In genomic region chr16:37684259-37684633, GRCm38 (mm10) we compare ENCODE assay signal across 7 mouse cellular contexts. TPM values are rescaled to one million over a fixed set of nuclear protein-coding genes. Genes with fewer than 3 reads are reported as not detected.
DNase-seq lines count a peak whose midpoint lies in the region; ATAC-seq and TF ChIP-seq lines count a peak whose summit lies in the region.

No protein-coding gene starts in this region.

- H3K4me3 ChIP-seq in E14TG2a.4 (replicated peaks; ENCODE audit: low read length): peak overlapping the region; percentile 50
- H3K4me3 ChIP-seq in heart, embryonic 10.5 days: peak overlapping the region; percentile 63
- no peak overlapping the region for H3K4me3 ChIP-seq in midbrain, embryonic 11.5 days (ENCODE audit: low read depth, low read length)

- peak overlapping the region; percentile 47 for H3K4me2 ChIP-seq in midbrain, embryonic 11.5 days

- no peaks in the 10 kb centered on the region for H3K36me3 ChIP-seq in E14TG2a.4 (ENCODE audit: insufficient read depth, low read length)
- H3K36me3 ChIP-seq in heart, embryonic 10.5 days: no peaks in the 10 kb centered on the region
- no peaks in the 10 kb centered on the region for H3K36me3 ChIP-seq in midbrain, embryonic 11.5 days (ENCODE audit: control insufficient read depth, insufficient read depth, low read length)

- H3K4me1 ChIP-seq in E14TG2a.4 (replicated peaks; ENCODE audit: low read depth, low read length): peaks cover 88% of the 10 kb centered on the region
- H3K4me1 ChIP-seq in heart, embryonic 10.5 days: peaks cover 53% of the 10 kb centered on the region
- H3K4me1 ChIP-seq in midbrain, embryonic 11.5 days (ENCODE audit: control insufficient read depth, insufficient read depth, low read length): peaks cover 27% of the 10 kb centered on the region

- H3K9me3 ChIP-seq in E14TG2a.4 (ENCODE audit: low read length): no peaks in the 10 kb centered on the region
- H3K9me3 ChIP-seq in heart, embryonic 10.5 days: no peaks in the 10 kb centered on the region
- H3K9me3 ChIP-seq in midbrain, embryonic 11.5 days (ENCODE audit: control insufficient read depth, low read length): no peaks in the 10 kb centered on the region

- 12% methylated on average over 8 of the region's 8 CpGs for WGBS in heart, embryonic 10.5 days
- WGBS in midbrain, embryonic 11.5 days: 15% methylated on average over 8 of the region's 8 CpGs

- H3K27me3 ChIP-seq in E14TG2a.4 (ENCODE audit: insufficient read depth, low read length): peaks cover 24% of the 10 kb centered on the region
- H3K27me3 ChIP-seq in heart, embryonic 10.5 days (ENCODE audit: insufficient read depth, poor library complexity, severe bottlenecking): no peaks in the 10 kb centered on the region
- no peaks in the 10 kb centered on the region for H3K27me3 ChIP-seq in midbrain, embryonic 11.5 days (ENCODE audit: control insufficient read depth, insufficient read depth, low read length)

- peak overlapping the region; percentile 67 for H3K9ac ChIP-seq in midbrain, embryonic 11.5 days (ENCODE audit: low read length)

- no peak for TF ChIP-seq CTCF in E14TG2a.4 (conservative IDR thresholded peaks at IDR 0.05; ENCODE audit: low read length)

- peak; percentile 70 for DNase-seq in 3T3-L1 (ENCODE audit: low read depth, low spot score)
- no peak for DNase-seq in heart, embryonic 10.5 days (ENCODE audit: low spot score)
- peak; percentile 46 to 61 for DNase-seq in kidney, postnatal 4 days
- peak; percentile 92 for DNase-seq in midbrain, embryonic 11.5 days (ENCODE audit: low spot score, missing footprints)
- no peak for DNase-seq in spleen, adult 18-20 months
- DNase-seq in gastrocnemius, postnatal 25 days: no peak

- peak overlapping the region; percentile 95 for H3K27ac ChIP-seq in heart, embryonic 10.5 days
- H3K27ac ChIP-seq in midbrain, embryonic 11.5 days (ENCODE audit: low read depth, low read length): peak overlapping the region; percentile 80

- ATAC-seq in midbrain, embryonic 11.5 days (ENCODE audit: low FRiP score): peak; percentile 30; the same call in 1 of the 2 replicates

RNA-seq across cellular contexts. Expression of gene Ndufb4, which starts 30.0 kb away (rescaled TPM):
- polyA plus RNA-seq in heart, embryonic 10.5 days (2016; fragmentation: Nextera tagmentation; extraction: Ambion mirVana): 61.3 and 67.0 TPM in 2 replicates
- polyA plus RNA-seq in midbrain, embryonic 11.5 days (2014; fragmentation: Nextera tagmentation; extraction: Ambion mirVana): 65.1 and 66.0 TPM in 2 replicates
- 100 to 1,000 TPM; 165 to 174 TPM for total RNA-seq in gastrocnemius, postnatal 25 days (2021)

Comparison
In these comparisons a context has a peak if more than half of its experiments do, and no peak if none do; other contexts are left out.
1. DNase-seq: peak in 3T3-L1 (single experiment), kidney, postnatal 4 days (2 of 2) and midbrain, embryonic 11.5 days (single experiment); none in heart, embryonic 10.5 days (single experiment), spleen, adult 18-20 months (0 of 2) and gastrocnemius, postnatal 25 days (single experiment).